Mouse (Mus musculus) olfactory bulb, adult 2 months (tissue): ENCODE measurements around the gene Elf1.

Source experiments
- CTCF ChIP-seq: fragments of 200-500 bp; IDR thresholded peaks from 2 replicates; pipeline ENCODE4 v1.5.1; 2012; ENCODE audit warnings: low read depth, mild to moderate bottlenecking, low read length, moderate library complexity; ENCODE audit not compliant: insufficient read depth
- POLR2A ChIP-seq: fragments of 200-500 bp; IDR thresholded peaks from 2 replicates; pipeline ENCODE4 v1.6.1; 2012; ENCODE audit warnings: mild to moderate bottlenecking, low read depth, low read length, moderate library complexity; ENCODE audit not compliant: insufficient read depth

GRCm38 (mm10) chr14:79605881-79606280, 124.9 kb downstream of the Elf1 start:
- TF ChIP-seq CTCF: no peak
- no peak for TF ChIP-seq POLR2A
